Mouse (Mus musculus): ENCODE data around the gene Gm28305. TPM values are rescaled to one million over a fixed set of nuclear protein-coding genes. Genes with fewer than 3 reads are reported as not detected.

Gm28305 gene
- total RNA-seq (2014; fragmentation: Nextera tagmentation), result 8.2 TPM in 1 of 2 replicates, not detected in the other
- not detected in 2 replicates for total RNA-seq (2017)

- ATAC-seq (replicated peaks; ENCODE audit: low FRiP score, low TSS enrichment, poor library complexity, severe bottlenecking), result no peak
Measured at GRCm38 (mm10) chr9:104040362-104040761, at the start of gene Gm28305. Gm28305 (plus strand) TSS chr9:104040662.

- ATAC-seq (replicated peaks; ENCODE audit: low FRiP score, low TSS enrichment, poor library complexity, severe bottlenecking), result peak; percentile 67; the same call in 1 of the 2 replicates
Measured at GRCm38 (mm10) chr9:103996496-103996895, 44.0 kb upstream of the Gm28305 start.

- ATAC-seq (replicated peaks; ENCODE audit: low FRiP score, low TSS enrichment, poor library complexity, severe bottlenecking), result no peak
Measured at GRCm38 (mm10) chr9:104000601-104001000, 39.9 kb upstream of the Gm28305 start.

- peak; percentile 96 for ATAC-seq (replicated peaks; ENCODE audit: low FRiP score, low TSS enrichment, poor library complexity, severe bottlenecking)
Measured at GRCm38 (mm10) chr9:104001921-104002859, 38.3 kb upstream of the Gm28305 start, which contains the start of gene Nphp3. Nphp3 (plus strand) TSS chr9:104002544.

GRCm38 (mm10) chr9:104002913-104003330 is 37.5 kb upstream of the Gm28305 start:
- ATAC-seq (replicated peaks; ENCODE audit: low FRiP score, low TSS enrichment, poor library complexity, severe bottlenecking), result peak; percentile 60

- no peak for ATAC-seq (replicated peaks; ENCODE audit: low FRiP score, low TSS enrichment, poor library complexity, severe bottlenecking)
Measured at GRCm38 (mm10) chr9:104014526-104014925, 25.9 kb upstream of the Gm28305 start.

- no peak for ATAC-seq (replicated peaks; ENCODE audit: low FRiP score, low TSS enrichment, poor library complexity, severe bottlenecking)
Measured at GRCm38 (mm10) chr9:104021026-104021425, 19.4 kb upstream of the Gm28305 start.

- ATAC-seq (replicated peaks; ENCODE audit: low FRiP score, low TSS enrichment, poor library complexity, severe bottlenecking), result no peak
Measured at GRCm38 (mm10) chr9:104027186-104027585, 13.3 kb upstream of the Gm28305 start.

- no peak for ATAC-seq (replicated peaks; ENCODE audit: low FRiP score, low TSS enrichment, poor library complexity, severe bottlenecking)
Measured at GRCm38 (mm10) chr9:104029861-104030260, 10.6 kb upstream of the Gm28305 start.

- no peak for ATAC-seq (replicated peaks; ENCODE audit: low FRiP score, low TSS enrichment, poor library complexity, severe bottlenecking)
Measured at GRCm38 (mm10) chr9:104034231-104034630, 6.2 kb upstream of the Gm28305 start.

- ATAC-seq (replicated peaks; ENCODE audit: low FRiP score, low TSS enrichment, poor library complexity, severe bottlenecking), result no peak
Measured at GRCm38 (mm10) chr9:104034718-104035117, 5.7 kb upstream of the Gm28305 start.

- ATAC-seq (replicated peaks; ENCODE audit: low FRiP score, low TSS enrichment, poor library complexity, severe bottlenecking), result peak; percentile 99
Measured at GRCm38 (mm10) chr9:104035261-104036015, 5.0 kb upstream of the Gm28305 start.

- no peak for ATAC-seq (replicated peaks; ENCODE audit: low FRiP score, low TSS enrichment, poor library complexity, severe bottlenecking)
Measured at GRCm38 (mm10) chr9:104038266-104038665, 2.2 kb upstream of the Gm28305 start.

- no peak for ATAC-seq (replicated peaks; ENCODE audit: low FRiP score, low TSS enrichment, poor library complexity, severe bottlenecking)
Measured at GRCm38 (mm10) chr9:104039031-104039695, 1.3 kb upstream of the Gm28305 start.

GRCm38 (mm10) chr9:104039742-104040141 is 720 bp upstream of the Gm28305 start:
- no peak for ATAC-seq (replicated peaks; ENCODE audit: low FRiP score, low TSS enrichment, poor library complexity, severe bottlenecking)

- ATAC-seq (replicated peaks; ENCODE audit: low FRiP score, low TSS enrichment, poor library complexity, severe bottlenecking), result no peak
Measured at GRCm38 (mm10) chr9:104043676-104044075, 3.2 kb downstream of the Gm28305 start.

- no peak for ATAC-seq (replicated peaks; ENCODE audit: low FRiP score, low TSS enrichment, poor library complexity, severe bottlenecking)
Measured at GRCm38 (mm10) chr9:104051028-104051427, 10.6 kb downstream of the Gm28305 start.

GRCm38 (mm10) chr9:104062430-104063243 is 22.2 kb downstream of the Gm28305 start, which contains the start of gene Uba5:
Uba5 (minus strand) TSS chr9:104063134.
- ATAC-seq (replicated peaks; ENCODE audit: low FRiP score, low TSS enrichment, poor library complexity, severe bottlenecking), result peak; percentile 83
